Mouse (Mus musculus): ENCODE measurements around the gene Slain1. TPM values are rescaled to one million over a fixed set of nuclear protein-coding genes. Genes with fewer than 3 reads are reported as not detected.

Slain1 gene
- polyA plus RNA-seq, 1 experiment from 2014 or later = 5.6 TPM

- Histone ChIP-seq H3K27ac (replicated peaks) (no peak overlapping the region), H3K4me1 (no peaks in the 10 kb centered on the region), H3K9me3 (replicated peaks) (no peaks in the 10 kb centered on the region), H3K4me2 (replicated peaks) (no peak overlapping the region), H3K36me3 (no peaks in the 10 kb centered on the region), H3K27me3 (no peaks in the 10 kb centered on the region), H3K9ac (no peak overlapping the region), H3K4me3 (replicated peaks) (no peak overlapping the region)
- WGBS = 82% methylated on average over 13 of the region's 13 CpGs
- no peak for ATAC-seq (ENCODE audit: insufficient number of reproducible peaks, low FRiP score, low TSS enrichment, low read depth)
These were observed 54.7 kb downstream of the Slain1 start for GRCm38 (mm10) chr14:103704771-103705170.

DNA sequence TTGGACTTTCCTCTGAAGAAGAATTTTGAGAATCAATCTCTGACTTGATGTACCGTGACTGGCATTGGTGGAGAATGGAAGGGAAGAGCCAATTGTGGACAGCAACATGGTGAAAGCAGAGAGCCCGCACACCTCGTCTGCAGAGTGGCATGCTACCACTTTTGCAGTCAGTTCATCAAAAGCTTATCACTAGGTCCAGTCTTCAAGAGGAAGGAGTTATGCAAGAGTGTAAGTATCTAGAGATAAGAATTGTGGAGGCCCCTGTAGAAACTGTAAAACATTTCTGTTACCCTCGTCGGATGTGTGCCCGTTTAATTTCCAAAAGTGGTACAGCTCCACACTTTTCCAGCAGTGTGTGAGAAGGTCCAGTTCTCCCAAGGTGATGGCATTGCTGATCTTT lies 56.3 kb downstream of the Slain1 start:
- Histone ChIP-seq H3K9ac (no peak overlapping the region), H3K4me1 (no peaks in the 10 kb centered on the region), H3K9me3 (replicated peaks) (no peaks in the 10 kb centered on the region), H3K36me3 (no peaks in the 10 kb centered on the region), H3K4me3 (replicated peaks) (no peak overlapping the region), H3K4me2 (replicated peaks) (no peak overlapping the region), H3K27me3 (no peaks in the 10 kb centered on the region), H3K27ac (replicated peaks) (no peak overlapping the region)
- ATAC-seq (ENCODE audit: insufficient number of reproducible peaks, low FRiP score, low TSS enrichment, low read depth) = no peak
- 92% methylated on average over 6 of the region's 6 CpGs for WGBS

DNA sequence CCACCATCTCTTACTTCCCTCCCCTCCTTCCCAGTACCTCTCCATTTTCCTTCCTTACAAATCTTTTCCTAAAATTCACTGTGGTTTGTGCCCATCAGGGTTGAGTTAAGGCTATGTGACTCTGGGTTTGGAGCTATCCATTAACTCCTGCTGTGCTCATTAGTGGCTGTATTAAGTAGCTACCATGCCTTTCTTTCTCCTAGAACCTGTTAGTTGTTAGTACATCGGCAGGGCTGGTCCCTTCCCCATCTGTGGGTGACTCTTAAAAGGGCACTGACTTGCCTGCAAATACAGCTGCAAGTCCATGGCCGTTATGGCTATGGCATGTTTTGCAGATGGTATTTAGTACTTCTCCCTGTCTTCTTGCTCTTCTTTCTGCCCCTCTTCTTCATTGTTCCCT lies 58.6 kb downstream of the Slain1 start:
- no peaks in the 10 kb centered on the region for H3K4me1 ChIP-seq
- H3K4me2 ChIP-seq (replicated peaks) = no peak overlapping the region
- 46% methylated on average over 2 of the region's 2 CpGs for WGBS

DNA sequence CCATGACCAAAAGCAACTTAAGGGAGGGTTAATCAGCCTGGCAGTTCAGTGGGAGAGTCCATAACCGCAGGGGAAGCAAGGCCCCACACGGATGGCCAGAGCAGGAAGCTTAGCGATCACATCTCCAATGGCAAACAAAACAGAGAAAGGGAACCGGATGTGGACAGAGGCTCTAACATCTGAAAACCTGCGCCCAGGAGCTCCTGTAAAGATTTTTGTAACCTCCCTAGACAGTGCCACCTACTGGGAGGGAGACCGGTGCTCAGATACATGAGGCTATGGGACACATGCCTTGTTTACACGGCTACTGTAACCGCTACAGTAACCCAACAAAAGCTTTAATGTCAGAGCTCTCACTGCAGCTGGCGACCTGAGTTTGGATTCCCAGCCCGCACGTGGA lies 59.2 kb downstream of the Slain1 start:
- no peaks in the 10 kb centered on the region for H3K36me3 ChIP-seq
- no peak for ATAC-seq (ENCODE audit: insufficient number of reproducible peaks, low FRiP score, low TSS enrichment, low read depth)
- no peak overlapping the region for H3K9ac ChIP-seq
- no peak overlapping the region for H3K27ac ChIP-seq (replicated peaks)
- no peaks in the 10 kb centered on the region for H3K27me3 ChIP-seq
- H3K4me3 ChIP-seq (replicated peaks) = no peak overlapping the region
- no peak overlapping the region for H3K4me2 ChIP-seq (replicated peaks)
- no peaks in the 10 kb centered on the region for H3K9me3 ChIP-seq (replicated peaks)
- WGBS = 85% methylated on average over 11 of the region's 11 CpGs
- H3K4me1 ChIP-seq = no peaks in the 10 kb centered on the region

More for the DNA sequence above, 58.6 kb downstream of the Slain1 start:
- Histone ChIP-seq H3K27me3 (no peaks in the 10 kb centered on the region), H3K4me3 (replicated peaks) (no peak overlapping the region), H3K27ac (replicated peaks) (no peak overlapping the region), H3K36me3 (no peaks in the 10 kb centered on the region), H3K9ac (no peak overlapping the region), H3K9me3 (replicated peaks) (no peaks in the 10 kb centered on the region)
- no peak for ATAC-seq (ENCODE audit: insufficient number of reproducible peaks, low FRiP score, low TSS enrichment, low read depth)

DNA sequence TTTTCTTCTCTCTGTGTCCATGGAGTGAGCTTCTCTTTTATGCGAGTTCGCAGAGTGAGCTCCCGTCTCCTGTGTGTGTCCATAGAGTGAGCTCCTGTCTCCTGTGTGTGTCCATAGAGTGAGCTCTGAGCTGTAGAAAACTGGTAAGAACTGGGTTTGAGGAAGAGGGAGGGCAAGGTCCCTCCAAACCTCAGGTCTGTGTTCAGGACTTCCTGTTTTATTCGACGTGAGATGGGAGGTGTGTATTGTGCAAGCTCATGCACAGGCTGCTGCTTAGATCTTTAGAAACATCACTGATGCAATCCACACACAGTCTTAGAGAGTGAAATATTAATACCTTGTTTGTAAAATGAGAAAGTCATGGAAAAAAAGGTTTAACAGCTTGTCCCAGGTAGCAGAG lies 63.0 kb downstream of the Slain1 start:
- 0 out of 2 replicates have a peak, but pooled peaks cover 2% of the 10 kb centered on the region for H3K27me3 ChIP-seq
- no peaks in the 10 kb centered on the region for H3K4me1 ChIP-seq
- no peaks in the 10 kb centered on the region for H3K9me3 ChIP-seq (replicated peaks)
- H3K27ac ChIP-seq (replicated peaks) = no peak overlapping the region
- no peak overlapping the region for H3K4me2 ChIP-seq (replicated peaks)
- no peak overlapping the region for H3K9ac ChIP-seq
- H3K36me3 ChIP-seq = no peaks in the 10 kb centered on the region
- ATAC-seq (ENCODE audit: insufficient number of reproducible peaks, low FRiP score, low TSS enrichment, low read depth) = no peak
- WGBS = 82% methylated on average over 5 of the region's 5 CpGs
- H3K4me3 ChIP-seq (replicated peaks) = no peak overlapping the region

- Histone ChIP-seq H3K36me3 (no peaks in the 10 kb centered on the region), H3K27me3 (0 out of 2 replicates have a peak, but pooled peaks cover 2% of the 10 kb centered on the region), H3K4me3 (replicated peaks) (no peak overlapping the region), H3K9ac (no peak overlapping the region), H3K4me1 (no peaks in the 10 kb centered on the region), H3K4me2 (replicated peaks) (no peak overlapping the region), H3K27ac (replicated peaks) (no peak overlapping the region), H3K9me3 (replicated peaks) (no peaks in the 10 kb centered on the region)
- ATAC-seq (ENCODE audit: insufficient number of reproducible peaks, low FRiP score, low TSS enrichment, low read depth) = no peak
- 40% methylated on average over 5 of the region's 5 CpGs for WGBS
These were observed 67.5 kb downstream of the Slain1 start for GRCm38 (mm10) chr14:103717516-103717915.

DNA sequence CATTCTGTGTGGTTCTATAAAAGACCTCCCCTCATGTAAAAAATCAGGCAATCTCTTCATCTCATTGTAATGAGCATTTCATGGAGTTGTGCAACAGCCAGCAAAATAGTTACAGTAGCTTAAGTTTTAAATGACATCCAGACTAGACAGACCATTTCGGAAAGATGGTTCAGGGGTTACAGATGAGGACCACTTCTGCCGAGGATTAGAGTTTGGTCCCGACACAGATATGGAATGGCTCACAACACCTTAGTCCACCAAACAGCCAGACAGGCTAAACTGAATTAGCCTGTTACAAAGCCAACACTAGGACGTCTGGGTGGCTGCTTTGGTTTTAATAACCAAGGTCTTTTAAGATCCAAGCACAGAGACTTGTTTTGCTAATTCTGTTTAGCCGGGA lies 68.0 kb downstream of the Slain1 start:
- Histone ChIP-seq H3K27ac (replicated peaks) (no peak overlapping the region), H3K9me3 (replicated peaks) (no peaks in the 10 kb centered on the region), H3K36me3 (no peaks in the 10 kb centered on the region), H3K4me2 (replicated peaks) (no peak overlapping the region), H3K4me1 (no peaks in the 10 kb centered on the region), H3K27me3 (0 out of 2 replicates have a peak, but pooled peaks cover 2% of the 10 kb centered on the region), H3K9ac (no peak overlapping the region), H3K4me3 (replicated peaks) (no peak overlapping the region)
- no peak for ATAC-seq (ENCODE audit: insufficient number of reproducible peaks, low FRiP score, low TSS enrichment, low read depth)
- WGBS = 48% methylated on average over 5 of the region's 5 CpGs

- Histone ChIP-seq H3K4me2 (replicated peaks) (no peak overlapping the region), H3K9me3 (replicated peaks) (no peaks in the 10 kb centered on the region), H3K4me1 (no peaks in the 10 kb centered on the region), H3K4me3 (replicated peaks) (no peak overlapping the region), H3K27me3 (0 out of 2 replicates have a peak, but pooled peaks cover 2% of the 10 kb centered on the region), H3K36me3 (no peaks in the 10 kb centered on the region), H3K9ac (no peak overlapping the region), H3K27ac (replicated peaks) (no peak overlapping the region)
- WGBS = 41% methylated on average over 5 of the region's 5 CpGs
- no peak for ATAC-seq (ENCODE audit: insufficient number of reproducible peaks, low FRiP score, low TSS enrichment, low read depth)
These were observed 68.4 kb downstream of the Slain1 start for GRCm38 (mm10) chr14:103718393-103718792.

DNA sequence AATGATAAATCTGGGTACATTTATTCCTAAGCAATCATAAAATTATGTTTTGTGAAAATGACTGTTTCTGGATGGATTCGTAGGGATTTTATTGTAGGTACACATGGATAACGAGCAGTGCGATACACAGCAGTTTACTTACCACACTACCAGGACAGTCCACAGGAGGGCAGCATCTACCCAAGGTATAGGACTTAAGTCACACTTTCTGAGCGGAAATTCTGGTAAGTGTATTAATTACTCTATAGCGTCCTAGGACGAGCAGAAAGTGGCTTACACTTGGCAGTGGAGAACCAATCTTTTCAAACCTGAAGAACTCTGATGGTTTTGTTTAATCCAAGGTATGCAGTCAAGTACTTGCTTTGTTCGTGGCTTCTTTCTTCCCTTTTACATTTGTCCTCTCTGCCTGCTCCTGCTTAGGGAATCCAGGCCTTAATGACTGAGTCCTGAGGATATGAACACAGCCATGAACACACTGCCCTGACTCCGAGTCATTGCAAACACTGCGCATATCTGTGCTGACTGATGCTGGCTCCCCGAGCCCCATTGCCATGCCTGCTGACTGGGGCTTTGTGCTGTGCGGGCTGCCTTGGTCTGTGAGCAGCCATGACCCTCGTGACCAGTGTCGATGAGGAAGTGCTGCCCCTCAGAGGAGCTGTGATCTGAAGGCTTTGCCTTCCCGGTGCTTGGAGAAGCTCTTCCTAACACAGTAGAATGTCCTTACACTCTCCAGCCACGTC lies 69.0 kb downstream of the Slain1 start:
- WGBS = 16% methylated on average over 15 of the region's 15 CpGs
- ATAC-seq (ENCODE audit: insufficient number of reproducible peaks, low FRiP score, low TSS enrichment, low read depth) = peak; percentile 77; the same call in 1 of the 2 replicates
- H3K27ac ChIP-seq (replicated peaks) = no peak overlapping the region; the same call in 1 of the 2 replicates

DNA sequence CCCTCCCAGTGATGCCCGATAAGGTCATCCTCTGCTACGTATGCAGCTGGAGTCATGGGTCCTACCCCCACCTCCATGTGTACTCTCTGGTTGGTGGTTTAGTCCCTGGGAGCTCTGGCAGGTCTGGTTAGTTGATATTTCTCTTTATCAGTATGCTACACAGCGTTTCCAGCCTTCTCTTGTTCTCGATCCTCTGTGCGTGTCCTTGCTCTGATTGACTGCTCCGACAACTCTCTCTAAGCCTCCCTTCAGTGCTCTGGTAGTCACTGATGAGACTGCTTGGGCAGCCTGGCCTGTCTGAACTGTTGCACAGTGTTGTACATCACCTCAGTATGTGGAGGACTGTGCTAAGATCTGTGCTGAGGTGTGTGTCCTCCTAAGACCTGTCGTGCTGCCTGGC lies 70.1 kb downstream of the Slain1 start:
- H3K9ac ChIP-seq = no peak overlapping the region
- no peak overlapping the region for H3K4me2 ChIP-seq (replicated peaks)
- H3K4me1 ChIP-seq = no peaks in the 10 kb centered on the region
- no peak overlapping the region for H3K4me3 ChIP-seq (replicated peaks)
- no peaks in the 10 kb centered on the region for H3K36me3 ChIP-seq
- WGBS = 92% methylated on average over 7 of the region's 7 CpGs
- no peak overlapping the region for H3K27ac ChIP-seq (replicated peaks)
- no peaks in the 10 kb centered on the region for H3K9me3 ChIP-seq (replicated peaks)
- no peak for ATAC-seq (ENCODE audit: insufficient number of reproducible peaks, low FRiP score, low TSS enrichment, low read depth)
- H3K27me3 ChIP-seq = 0 out of 2 replicates have a peak, but pooled peaks cover 2% of the 10 kb centered on the region

More for the DNA sequence above, 69.0 kb downstream of the Slain1 start:
- peak overlapping the region; percentile 25 for H3K4me3 ChIP-seq (replicated peaks)
- no peaks in the 10 kb centered on the region for H3K4me1 ChIP-seq
- H3K4me2 ChIP-seq (replicated peaks) = peak overlapping the region; percentile 35
- H3K9ac ChIP-seq = no peak overlapping the region
- H3K9me3 ChIP-seq (replicated peaks) = no peaks in the 10 kb centered on the region
- H3K27me3 ChIP-seq = 0 out of 2 replicates have a peak, but pooled peaks cover 2% of the 10 kb centered on the region
- no peaks in the 10 kb centered on the region for H3K36me3 ChIP-seq

- Histone ChIP-seq H3K36me3 (no peaks in the 10 kb centered on the region), H3K27ac (replicated peaks) (no peak overlapping the region), H3K9me3 (replicated peaks) (no peaks in the 10 kb centered on the region), H3K4me3 (replicated peaks) (no peak overlapping the region), H3K27me3 (0 out of 2 replicates have a peak, but pooled peaks cover 2% of the 10 kb centered on the region), H3K4me1 (no peaks in the 10 kb centered on the region), H3K4me2 (replicated peaks) (no peak overlapping the region), H3K9ac (no peak overlapping the region)
- no peak; the same call in 1 of the 2 replicates for ATAC-seq (ENCODE audit: insufficient number of reproducible peaks, low FRiP score, low TSS enrichment, low read depth)
- 54% methylated on average over 13 of the region's 13 CpGs for WGBS
These were observed 70.8 kb downstream of the Slain1 start for GRCm38 (mm10) chr14:103720637-103721355.
